Mouse (Mus musculus): ENCODE measurements around the gene Trpm2. TPM values are rescaled to one million over a fixed set of nuclear protein-coding genes. Genes with fewer than 3 reads are reported as not detected.
A peak's percentile ranks its signal among the peaks of the same experiment; 100 is the strongest.

Gene Trpm2
- polyA plus RNA-seq, 1 experiment, result 3.4 TPM

DNA sequence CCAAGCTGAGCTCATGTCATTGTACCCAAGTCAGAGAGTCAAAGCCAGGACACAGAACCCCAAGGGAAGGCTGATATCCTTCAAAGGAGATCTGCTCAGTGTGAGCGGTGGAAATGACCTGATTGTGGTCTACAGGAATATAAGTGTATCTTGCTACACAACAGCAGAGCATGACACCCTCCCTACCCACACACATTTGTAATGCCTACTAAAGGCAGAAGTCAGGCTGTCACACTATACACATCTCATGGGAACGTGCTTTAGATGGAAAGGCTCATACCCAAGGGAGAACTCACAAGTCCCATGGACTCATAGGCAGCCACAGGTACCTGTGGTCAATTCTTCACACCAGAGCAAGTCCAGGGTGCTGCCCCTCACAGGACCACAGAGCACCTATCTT, 32.0 kb upstream of the Trpm2 start:
- Histone ChIP-seq H3K27me3 (ENCODE audit: control insufficient read depth, insufficient read depth, low read length) (no peaks in the 10 kb centered on the region), H3K27ac (ENCODE audit: insufficient read depth, low read depth, low read length) (no peak overlapping the region), H3K36me3 (ENCODE audit: control insufficient read depth, insufficient read depth, low read length) (peaks cover 28% of the 10 kb centered on the region), H3K4me3 (ENCODE audit: low read depth, low read length) (no peak overlapping the region), H3K4me1 (ENCODE audit: control insufficient read depth, insufficient read depth, insufficient read length, low read length) (peaks cover 14% of the 10 kb centered on the region; the same call in 1 of the 2 replicates)
- TF ChIP-seq POLR2A (IDR thresholded peaks at IDR 0.05; ENCODE audit: low read depth, low read length) (no peak), CTCF (IDR thresholded peaks at IDR 0.05; ENCODE audit: extremely low read depth, insufficient read length, insufficient replicate concordance, low read depth, low read length) (no peak)
- 93% methylated on average over 2 of the region's 2 CpGs for WGBS

DNA sequence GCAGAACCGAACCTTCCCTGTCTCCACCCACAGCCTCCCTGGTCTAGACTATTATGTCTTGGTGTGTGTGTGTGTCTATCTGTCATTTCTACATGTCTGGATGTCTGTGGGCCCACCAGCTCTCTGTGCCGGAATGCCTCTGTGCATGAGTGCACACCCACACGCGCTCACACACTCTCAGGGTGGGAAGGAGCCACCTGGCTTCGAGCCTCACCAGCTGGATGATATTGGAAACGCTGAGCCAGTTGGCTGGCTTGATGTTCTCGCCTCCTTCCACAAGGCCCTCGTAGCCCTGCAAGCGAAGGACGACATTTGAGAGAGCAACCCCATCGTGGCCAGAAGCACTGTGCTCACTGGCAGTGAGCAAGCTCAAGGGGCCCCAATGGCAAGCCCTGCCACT, 31.4 kb upstream of the Trpm2 start:
- WGBS, result 88% methylated on average over 11 of the region's 11 CpGs
- peaks cover 31% of the 10 kb centered on the region for H3K36me3 ChIP-seq (ENCODE audit: control insufficient read depth, insufficient read depth, low read length)
- TF ChIP-seq CTCF (IDR thresholded peaks at IDR 0.05; ENCODE audit: extremely low read depth, insufficient read length, insufficient replicate concordance, low read depth, low read length), result no peak
- TF ChIP-seq POLR2A (IDR thresholded peaks at IDR 0.05; ENCODE audit: low read depth, low read length), result no peak

DNA sequence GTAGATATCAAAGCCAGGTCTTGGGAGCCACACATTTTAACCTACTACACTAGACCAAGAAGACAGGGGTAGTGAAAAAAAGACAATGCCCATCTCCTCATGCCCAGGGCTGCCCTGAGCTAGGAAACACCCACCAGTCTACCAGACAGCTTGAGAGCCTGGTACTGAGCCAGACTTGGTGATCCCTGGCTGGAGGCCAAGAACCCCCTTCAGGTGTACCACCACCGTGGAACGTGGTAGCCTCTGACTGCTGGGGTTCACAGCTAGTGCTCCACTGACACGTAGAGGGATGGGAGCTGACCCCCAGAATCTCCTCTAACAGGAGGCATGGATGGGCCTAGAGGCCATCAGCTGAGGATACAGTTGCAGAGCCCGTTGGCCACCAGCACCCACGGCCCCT, 29.8 kb upstream of the Trpm2 start:
- TF ChIP-seq POLR2A (IDR thresholded peaks at IDR 0.05; ENCODE audit: low read depth, low read length) (no peak), CTCF (IDR thresholded peaks at IDR 0.05; ENCODE audit: extremely low read depth, insufficient read length, insufficient replicate concordance, low read depth, low read length) (no peak)
- peaks cover 40% of the 10 kb centered on the region for H3K36me3 ChIP-seq (ENCODE audit: control insufficient read depth, insufficient read depth, low read length)
- no peak overlapping the region for H3K27ac ChIP-seq (ENCODE audit: insufficient read depth, low read depth, low read length)
- WGBS, result 94% methylated on average over 5 of the region's 5 CpGs
- H3K27me3 ChIP-seq (ENCODE audit: control insufficient read depth, insufficient read depth, low read length), result no peaks in the 10 kb centered on the region
- no peak overlapping the region for H3K4me3 ChIP-seq (ENCODE audit: low read depth, low read length)
- peaks cover 8% of the 10 kb centered on the region; the same call in 1 of the 2 replicates for H3K4me1 ChIP-seq (ENCODE audit: control insufficient read depth, insufficient read depth, insufficient read length, low read length)

More for the DNA sequence above, 31.4 kb upstream of the Trpm2 start:
- H3K27me3 ChIP-seq (ENCODE audit: control insufficient read depth, insufficient read depth, low read length), result no peaks in the 10 kb centered on the region
- H3K4me1 ChIP-seq (ENCODE audit: control insufficient read depth, insufficient read depth, insufficient read length, low read length), result peaks cover 13% of the 10 kb centered on the region; the same call in 1 of the 2 replicates
- no peak overlapping the region for H3K27ac ChIP-seq (ENCODE audit: insufficient read depth, low read depth, low read length)
- no peak overlapping the region for H3K4me3 ChIP-seq (ENCODE audit: low read depth, low read length)

DNA sequence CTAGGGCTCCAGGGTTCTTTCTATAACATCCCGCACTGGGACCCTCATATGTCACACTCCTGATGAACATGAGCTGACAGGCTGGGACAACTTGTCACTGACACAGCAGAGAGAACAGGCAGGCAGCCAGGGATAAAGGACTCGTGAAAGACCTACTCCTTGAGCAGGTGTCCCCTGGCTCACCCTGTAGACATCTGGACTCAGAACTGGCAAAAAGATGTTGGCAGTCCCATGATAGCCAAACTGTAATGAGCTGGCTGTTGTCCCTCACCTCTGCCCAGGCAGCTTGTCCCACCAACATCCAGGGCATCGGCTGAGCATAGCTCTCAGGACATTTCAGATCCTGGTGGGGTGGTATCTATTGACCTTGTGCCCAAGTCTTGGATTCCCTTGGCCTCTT, 25.3 kb upstream of the Trpm2 start:
- Histone ChIP-seq H3K4me1 (ENCODE audit: control insufficient read depth, insufficient read depth, insufficient read length, low read length) (no peaks in the 10 kb centered on the region), H3K27ac (ENCODE audit: insufficient read depth, low read depth, low read length) (no peak overlapping the region), H3K4me3 (ENCODE audit: low read depth, low read length) (no peak overlapping the region), H3K27me3 (ENCODE audit: control insufficient read depth, insufficient read depth, low read length) (no peaks in the 10 kb centered on the region), H3K36me3 (ENCODE audit: control insufficient read depth, insufficient read depth, low read length) (peaks cover 49% of the 10 kb centered on the region)
- 87% methylated on average over 3 of the region's 3 CpGs for WGBS
- TF ChIP-seq POLR2A (IDR thresholded peaks at IDR 0.05; ENCODE audit: low read depth, low read length), result no peak
- no peak for TF ChIP-seq CTCF (IDR thresholded peaks at IDR 0.05; ENCODE audit: extremely low read depth, insufficient read length, insufficient replicate concordance, low read depth, low read length)

DNA sequence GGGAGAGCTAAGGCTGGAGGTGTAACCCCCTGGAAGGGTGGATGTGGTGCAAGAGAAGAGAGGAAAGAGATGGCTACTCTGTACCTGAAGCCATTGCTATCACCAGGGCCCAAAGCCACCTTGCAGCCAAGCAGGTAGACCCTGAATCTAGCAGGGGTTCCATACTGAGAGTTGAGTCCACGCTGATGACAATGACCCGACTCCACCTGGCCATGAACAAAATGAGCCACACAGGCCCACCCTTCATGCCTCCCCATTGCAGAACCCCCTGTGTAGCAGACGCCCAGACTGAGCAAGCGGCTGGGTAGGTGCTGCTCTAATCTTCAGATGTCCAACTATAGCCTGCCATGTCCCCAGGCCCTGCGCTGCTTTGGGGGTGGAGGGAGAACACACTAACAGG, 15.4 kb upstream of the Trpm2 start:
- 84% methylated on average over 5 of the region's 5 CpGs for WGBS
- TF ChIP-seq POLR2A (IDR thresholded peaks at IDR 0.05; ENCODE audit: low read depth, low read length) (no peak), CTCF (IDR thresholded peaks at IDR 0.05; ENCODE audit: extremely low read depth, insufficient read length, insufficient replicate concordance, low read depth, low read length) (no peak)
- Histone ChIP-seq H3K27ac (ENCODE audit: insufficient read depth, low read depth, low read length) (no peak overlapping the region), H3K4me1 (ENCODE audit: control insufficient read depth, insufficient read depth, insufficient read length, low read length) (no peaks in the 10 kb centered on the region; the same call in 1 of the 2 replicates), H3K27me3 (ENCODE audit: control insufficient read depth, insufficient read depth, low read length) (no peaks in the 10 kb centered on the region), H3K4me3 (ENCODE audit: low read depth, low read length) (no peak overlapping the region), H3K36me3 (ENCODE audit: control insufficient read depth, insufficient read depth, low read length) (peaks cover 17% of the 10 kb centered on the region)

DNA sequence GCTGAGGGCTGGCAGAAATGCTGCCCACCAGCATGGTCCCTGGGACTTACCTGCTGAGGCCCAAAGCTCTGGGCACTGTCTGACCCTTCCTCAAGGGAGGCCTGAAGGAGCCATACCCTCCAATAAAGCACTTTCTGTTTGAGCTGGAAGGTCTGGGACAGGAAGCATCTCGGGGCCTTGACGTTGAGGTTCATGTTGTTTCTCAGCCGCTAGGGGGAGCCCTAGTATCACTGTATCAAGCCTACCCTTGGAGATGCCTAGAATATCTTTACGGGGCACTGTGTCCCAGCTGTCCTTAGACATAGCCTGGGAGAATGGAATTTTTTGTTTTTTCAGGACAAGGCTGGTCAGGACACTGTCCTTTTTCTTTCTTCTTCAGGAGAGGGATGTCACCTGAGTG, 14.3 kb upstream of the Trpm2 start:
- H3K27ac ChIP-seq (ENCODE audit: insufficient read depth, low read depth, low read length), result no peak overlapping the region
- WGBS, result under 1% methylated on average over 4 of the region's 4 CpGs
- H3K36me3 ChIP-seq (ENCODE audit: control insufficient read depth, insufficient read depth, low read length), result peaks cover 14% of the 10 kb centered on the region
- no peak overlapping the region for H3K4me3 ChIP-seq (ENCODE audit: low read depth, low read length)
- TF ChIP-seq POLR2A (IDR thresholded peaks at IDR 0.05; ENCODE audit: low read depth, low read length), result no peak
- peak; percentile 88 for TF ChIP-seq CTCF (IDR thresholded peaks at IDR 0.05; ENCODE audit: extremely low read depth, insufficient read length, insufficient replicate concordance, low read depth, low read length)
- H3K27me3 ChIP-seq (ENCODE audit: control insufficient read depth, insufficient read depth, low read length), result no peaks in the 10 kb centered on the region
- H3K4me1 ChIP-seq (ENCODE audit: control insufficient read depth, insufficient read depth, insufficient read length, low read length), result no peaks in the 10 kb centered on the region; the same call in 1 of the 2 replicates

DNA sequence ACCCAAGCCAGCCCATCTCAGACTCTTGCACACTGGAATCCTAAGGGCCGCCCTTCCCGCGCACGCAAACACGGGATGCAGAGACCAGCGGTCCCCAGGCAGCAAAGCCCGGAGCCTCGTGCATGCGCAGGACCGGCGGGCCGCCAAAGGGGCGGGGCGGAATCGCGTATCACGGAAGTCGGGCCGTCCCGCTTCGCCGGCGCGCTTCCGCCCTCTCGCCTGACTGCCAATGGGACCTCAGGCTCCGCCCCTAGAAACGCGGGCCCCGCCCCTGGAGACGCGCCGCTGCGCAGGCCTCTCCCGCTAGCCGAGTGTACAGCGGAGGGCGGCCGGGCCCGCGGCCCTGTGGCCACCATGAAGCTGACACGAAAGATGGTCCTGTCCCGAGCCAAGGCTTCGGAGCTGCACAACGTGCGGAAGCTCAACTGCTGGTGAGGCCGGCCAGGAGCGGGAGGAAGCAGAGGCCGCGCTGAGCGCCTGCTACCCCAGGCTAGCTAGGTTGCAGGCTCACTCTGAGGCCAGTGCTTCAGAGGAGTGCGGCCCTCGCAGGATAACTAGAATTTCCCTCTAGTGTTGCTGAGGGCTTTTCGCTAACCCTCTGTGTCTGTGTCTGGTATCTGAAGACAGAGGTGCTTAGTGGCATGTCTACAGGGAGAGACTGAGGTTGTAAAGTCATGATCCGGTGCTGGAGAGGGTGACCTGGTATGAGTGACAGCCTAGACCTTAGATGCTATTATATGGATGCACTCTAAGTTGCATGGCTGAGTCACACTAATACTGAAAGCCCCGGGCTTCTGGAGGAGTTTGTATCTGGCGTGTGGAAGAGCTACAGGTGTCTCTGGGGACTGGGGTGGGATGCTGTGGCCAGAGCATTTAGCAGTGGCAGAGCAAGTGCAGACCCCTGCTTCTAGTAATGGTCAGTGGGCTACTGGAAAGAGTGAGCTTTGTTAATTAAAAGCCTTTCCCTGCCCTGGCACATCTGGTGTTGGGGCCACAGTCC, 8.3 kb upstream of the Trpm2 start, which contains the start of gene 1810043G02Rik:
Gene 1810043G02Rik, plus strand, starts transcription at position 174 of the 1,000 bp plus-strand sequence.
- WGBS, result 2% methylated on average over 57 of the region's 57 CpGs
- Histone ChIP-seq H3K4me3 (ENCODE audit: low read depth, low read length) (peak within 1 kb of the TSS; percentile 81), H3K4me1 (ENCODE audit: control insufficient read depth, insufficient read depth, insufficient read length, low read length) (peaks cover 3% of the 10 kb centered on the region; the same call in 1 of the 2 replicates), H3K36me3 (ENCODE audit: control insufficient read depth, insufficient read depth, low read length) (no peaks in the 10 kb centered on the region), H3K27ac (ENCODE audit: insufficient read depth, low read depth, low read length) (no peak within 1 kb of the TSS), H3K27me3 (ENCODE audit: control insufficient read depth, insufficient read depth, low read length) (no peaks in the 10 kb centered on the region)
- peak; percentile 60; the same call in 1 of the 2 replicates for TF ChIP-seq POLR2A (IDR thresholded peaks at IDR 0.05; ENCODE audit: low read depth, low read length)
- no peak for TF ChIP-seq CTCF (IDR thresholded peaks at IDR 0.05; ENCODE audit: extremely low read depth, insufficient read length, insufficient replicate concordance, low read depth, low read length)
